In the genomic region with DNA sequence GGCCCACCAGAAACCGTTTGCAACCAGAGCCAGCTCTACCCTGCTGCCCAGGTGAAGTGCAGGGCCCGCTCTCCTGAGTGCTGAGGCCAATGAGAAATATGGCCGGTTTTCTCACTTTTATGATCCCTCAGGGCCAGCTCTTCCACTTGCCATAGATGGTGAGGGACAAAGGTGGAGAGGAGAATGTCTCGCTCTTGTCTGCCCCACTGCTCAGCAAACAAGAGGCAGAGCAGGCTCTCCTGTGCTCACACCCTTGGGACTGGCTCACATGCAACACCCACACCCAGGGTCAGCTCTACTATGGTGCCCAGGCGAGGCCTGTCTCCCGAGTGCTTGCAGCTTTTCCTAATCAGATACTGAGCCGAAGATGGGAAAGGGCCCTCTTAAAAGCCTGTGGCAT, we compare ENCODE assay signal across 24 mouse cellular contexts. TPM values are rescaled to one million over a fixed set of nuclear protein-coding genes. Genes with fewer than 3 reads are reported as not detected.
DNase-seq lines count a peak whose midpoint lies in the region; ATAC-seq and TF ChIP-seq lines count a peak whose summit lies in the region.
"Had no signal": no experiment of that assay in that cellular context is flagged by ENCODE, and none has a peak within 500 bp of the region (broad histone marks: within the 10 kb centered on the region; RNA-seq: fewer than 3 reads in every experiment).

No protein-coding gene starts in this region.

- H3K9ac ChIP-seq in heart, embryonic 11.5 days (ENCODE audit: low read depth, low read length), result no peak overlapping the region
- no peak overlapping the region for H3K9ac ChIP-seq in intestine, embryonic 14.5 days (ENCODE audit: low read length)
- H3K9ac ChIP-seq in intestine, postnatal 0 days (ENCODE audit: low read depth, low read length), result no peak overlapping the region
- H3K9ac ChIP-seq: embryonic facial prominence, embryonic 13.5 days; forebrain, embryonic 12.5 days; hindbrain, embryonic 12.5 days; hindbrain, embryonic 15.5 days had no signal

- H3K9me3 ChIP-seq in heart, embryonic 10.5 days, result no peaks in the 10 kb centered on the region; the same call in 1 of the 2 replicates
- peaks cover 3% of the 10 kb centered on the region; the same call in 1 of the 2 replicates for H3K9me3 ChIP-seq in heart, embryonic 11.5 days (replicated peaks; ENCODE audit: control insufficient read depth, low read length)
- no peaks in the 10 kb centered on the region for H3K9me3 ChIP-seq in intestine, embryonic 14.5 days (ENCODE audit: control insufficient read depth, low read length)
- H3K9me3 ChIP-seq in intestine, postnatal 0 days (ENCODE audit: control insufficient read depth), result 0 out of 2 replicates have a peak, but pooled peaks cover 4% of the 10 kb centered on the region
- H3K9me3 ChIP-seq: embryonic facial prominence, embryonic 10.5 days; embryonic facial prominence, embryonic 13.5 days; forebrain, embryonic 12.5 days; hindbrain, embryonic 12.5 days; hindbrain, embryonic 15.5 days had no signal

- peak; percentile 71 for DNase-seq in heart, embryonic 10.5 days (ENCODE audit: low spot score)
- DNase-seq in 3134 (ENCODE audit: extremely low read depth, insufficient read length, low spot score), result peak; percentile 19
- DNase-seq in intestine, embryonic 14.5 days (ENCODE audit: low spot score), result peak; percentile 49
- no peak for DNase-seq in thymus, postnatal 14 days
- DNase-seq: adrenal gland, adult 8-10 months; adrenal gland, postnatal 25 days; cerebellum, adult 18-20 months; cerebellum, adult 9-10 months; cerebellum, postnatal 14 days; gastrocnemius, postnatal 10 days; gastrocnemius, postnatal 36 days; kidney, adult 2 months had no signal

- H3K36me3 ChIP-seq in heart, embryonic 10.5 days, result no peaks in the 10 kb centered on the region
- no peaks in the 10 kb centered on the region for H3K36me3 ChIP-seq in heart, embryonic 11.5 days (ENCODE audit: control insufficient read depth, insufficient read depth, low read length)
- no peaks in the 10 kb centered on the region for H3K36me3 ChIP-seq in intestine, embryonic 14.5 days (ENCODE audit: control insufficient read depth, insufficient read depth, low read length)
- no peaks in the 10 kb centered on the region for H3K36me3 ChIP-seq in intestine, postnatal 0 days (ENCODE audit: control insufficient read depth, insufficient read depth)
- H3K36me3 ChIP-seq: embryonic facial prominence, embryonic 10.5 days; embryonic facial prominence, embryonic 13.5 days; forebrain, embryonic 12.5 days; hindbrain, embryonic 12.5 days; hindbrain, embryonic 15.5 days had no signal

- no peak for TF ChIP-seq CTCF in intestine, postnatal 0 days (IDR thresholded peaks at IDR 0.05; ENCODE audit: low read depth)

- H3K27me3 ChIP-seq in heart, embryonic 10.5 days (ENCODE audit: insufficient read depth, poor library complexity, severe bottlenecking), result peaks cover 11% of the 10 kb centered on the region
- H3K27me3 ChIP-seq in heart, embryonic 11.5 days (ENCODE audit: control insufficient read depth, insufficient read depth, low read length), result 0 out of 2 replicates have a peak, but pooled peaks cover 4% of the 10 kb centered on the region
- H3K27me3 ChIP-seq in intestine, embryonic 14.5 days (replicated peaks; ENCODE audit: control insufficient read depth, insufficient read depth, low read length), result no peaks in the 10 kb centered on the region
- no peaks in the 10 kb centered on the region for H3K27me3 ChIP-seq in intestine, postnatal 0 days (replicated peaks; ENCODE audit: control insufficient read depth, insufficient read depth, low read length)
- H3K27me3 ChIP-seq: embryonic facial prominence, embryonic 13.5 days; hindbrain, embryonic 12.5 days; hindbrain, embryonic 15.5 days had no signal

- WGBS in heart, embryonic 10.5 days, result 75% methylated on average over 7 of the region's 7 CpGs
- WGBS in heart, embryonic 11.5 days (ENCODE audit: insufficient replicate concordance), result 82% methylated on average over 7 of the region's 7 CpGs
- WGBS in intestine, embryonic 14.5 days, result 78% methylated on average over 7 of the region's 7 CpGs
- WGBS in intestine, postnatal 0 days, result 48% methylated on average over 7 of the region's 7 CpGs

- H3K4me3 ChIP-seq in heart, embryonic 10.5 days, result no peak overlapping the region
- H3K4me3 ChIP-seq in heart, embryonic 11.5 days (ENCODE audit: low read depth, low read length), result no peak overlapping the region
- no peak overlapping the region for H3K4me3 ChIP-seq in intestine, embryonic 14.5 days (ENCODE audit: low read depth, low read length)
- no peak overlapping the region for H3K4me3 ChIP-seq in intestine, postnatal 0 days (ENCODE audit: low read depth, low read length)
- H3K4me3 ChIP-seq: embryonic facial prominence, embryonic 10.5 days; embryonic facial prominence, embryonic 13.5 days; erythroblast, embryonic 14.5 days; forebrain, embryonic 12.5 days; hindbrain, embryonic 12.5 days; hindbrain, embryonic 15.5 days had no signal

- H3K4me2 ChIP-seq in heart, embryonic 11.5 days, result no peak overlapping the region
- H3K4me2 ChIP-seq in intestine, embryonic 14.5 days (ENCODE audit: low read length), result no peak overlapping the region
- H3K4me2 ChIP-seq in intestine, postnatal 0 days (replicated peaks; ENCODE audit: low read depth), result no peak overlapping the region
- H3K4me2 ChIP-seq: embryonic facial prominence, embryonic 13.5 days; forebrain, embryonic 12.5 days; hindbrain, embryonic 12.5 days; hindbrain, embryonic 15.5 days had no signal

- no peak overlapping the region for H3K27ac ChIP-seq in heart, embryonic 10.5 days
- no peak overlapping the region for H3K27ac ChIP-seq in heart, embryonic 11.5 days (ENCODE audit: low read depth, low read length)
- H3K27ac ChIP-seq in intestine, embryonic 14.5 days (ENCODE audit: low read depth), result no peak overlapping the region
- H3K27ac ChIP-seq in intestine, postnatal 0 days (ENCODE audit: low read depth, low read length), result no peak overlapping the region; the same call in 1 of the 2 replicates
- H3K27ac ChIP-seq: embryonic facial prominence, embryonic 10.5 days; embryonic facial prominence, embryonic 13.5 days; forebrain, embryonic 12.5 days; hindbrain, embryonic 12.5 days; hindbrain, embryonic 15.5 days had no signal

- H3K4me1 ChIP-seq in heart, embryonic 10.5 days, result no peaks in the 10 kb centered on the region
- H3K4me1 ChIP-seq in heart, embryonic 11.5 days (ENCODE audit: control insufficient read depth, insufficient read depth, low read length), result no peaks in the 10 kb centered on the region
- H3K4me1 ChIP-seq in intestine, embryonic 14.5 days (replicated peaks; ENCODE audit: control insufficient read depth, insufficient read depth, low read length), result no peaks in the 10 kb centered on the region
- no peaks in the 10 kb centered on the region for H3K4me1 ChIP-seq in intestine, postnatal 0 days (replicated peaks; ENCODE audit: control insufficient read depth, insufficient read depth, low read length)
- H3K4me1 ChIP-seq: embryonic facial prominence, embryonic 10.5 days; embryonic facial prominence, embryonic 13.5 days; forebrain, embryonic 12.5 days; hindbrain, embryonic 12.5 days; hindbrain, embryonic 15.5 days had no signal

- ATAC-seq in heart, embryonic 11.5 days (replicated peaks; ENCODE audit: insufficient number of reproducible peaks, low FRiP score, low TSS enrichment), result no peak
- ATAC-seq in intestine, embryonic 14.5 days (replicated peaks; ENCODE audit: low FRiP score, low TSS enrichment, low read depth), result no peak; the same call in 1 of the 2 replicates
- ATAC-seq in intestine, postnatal 0 days, result peak; percentile 29
- no peak for ATAC-seq in cerebellum, adult (ENCODE audit: insufficient number of reproducible peaks, low FRiP score, low TSS enrichment)
- ATAC-seq: activated CD4-positive, CD25-positive, alpha-beta regulatory T cell, adult 4 months; forebrain, embryonic 16.5 days; inflammation-experienced regulatory T-cells, adult 6 months had no signal

RNA-seq across cellular contexts. Expression of a gene that starts 41.1 kb away (rescaled TPM):
- 0.16 and 0.59 TPM in 2 replicates for polyA plus RNA-seq in heart, embryonic 10.5 days (2016; fragmentation: Nextera tagmentation; extraction: Ambion mirVana)
- 0.57 and 0.80 TPM in 2 replicates for polyA plus RNA-seq in heart, embryonic 11.5 days (2014; fragmentation: Nextera tagmentation; extraction: Ambion mirVana)
- polyA plus RNA-seq in intestine, embryonic 14.5 days (2014; fragmentation: Nextera tagmentation; extraction: Ambion mirVana), result 0.34 and 0.49 TPM in 2 replicates
- polyA plus RNA-seq in intestine, postnatal 0 days (2015; fragmentation: Nextera tagmentation; extraction: Ambion mirVana), result 0.12 TPM in 2 replicates
- polyA plus RNA-seq: activated CD4-positive, CD25-positive, alpha-beta regulatory T cell, adult 4 months; erythroblast, embryonic 14.5 days; inflammation-experienced regulatory T-cells, adult 6 months had no signal
